Mouse (Mus musculus) erythroblast, embryonic 14.5 days (primary cell): ENCODE measurements around the gene Kctd20. TPM values are rescaled to one million over a fixed set of nuclear protein-coding genes. Genes with fewer than 3 reads are reported as not detected.

Experiments used
- H3K27me3 ChIP-seq: 2 replicates; pipeline ENCODE4 v1.6.1; 2012; ENCODE audit warnings: inconsistent platforms; ENCODE audit not compliant: control insufficient read depth
- H3K36me3 ChIP-seq: 2 replicates; pipeline ENCODE4 v1.6.1; 2012; ENCODE audit warnings: mild to moderate bottlenecking, inconsistent platforms; ENCODE audit not compliant: control insufficient read depth
- H3K4me1 ChIP-seq: 2 replicates; pipeline ENCODE4 v1.6.1; 2012; ENCODE audit warnings: inconsistent platforms; ENCODE audit not compliant: control insufficient read depth
- H3K4me3 ChIP-seq: replicated peaks from 2 replicates; pipeline ENCODE3; 2012; ENCODE audit warnings: moderate library complexity, mild to moderate bottlenecking, inconsistent platforms
- H3K9me3 ChIP-seq: 2 replicates; pipeline ENCODE4 v1.6.1; 2012; ENCODE audit warnings: low read length, inconsistent platforms, mixed read lengths; ENCODE audit not compliant: control insufficient read depth
- GATA1 ChIP-seq: IDR thresholded peaks from 2 replicates; pipeline ENCODE4 v1.6.1; 2012; ENCODE audit warnings: low read length, inconsistent platforms, mixed read lengths
- TAL1 ChIP-seq: IDR thresholded peaks from 3 replicates; pipeline ENCODE4 v1.6.1; 2012; ENCODE audit warnings: low read length, inconsistent platforms, mixed read lengths
- polyA plus RNA-seq: library from polyadenylated mRNA; stranded (reverse); fragments of >175 nt; gene quantifications from 2 replicates; pipeline ENCODE4 v1.2.3, GENCODE M21; 2012

The Kctd20 gene
- polyA plus RNA-seq, 1 experiment, result 19.7 TPM

DNA sequence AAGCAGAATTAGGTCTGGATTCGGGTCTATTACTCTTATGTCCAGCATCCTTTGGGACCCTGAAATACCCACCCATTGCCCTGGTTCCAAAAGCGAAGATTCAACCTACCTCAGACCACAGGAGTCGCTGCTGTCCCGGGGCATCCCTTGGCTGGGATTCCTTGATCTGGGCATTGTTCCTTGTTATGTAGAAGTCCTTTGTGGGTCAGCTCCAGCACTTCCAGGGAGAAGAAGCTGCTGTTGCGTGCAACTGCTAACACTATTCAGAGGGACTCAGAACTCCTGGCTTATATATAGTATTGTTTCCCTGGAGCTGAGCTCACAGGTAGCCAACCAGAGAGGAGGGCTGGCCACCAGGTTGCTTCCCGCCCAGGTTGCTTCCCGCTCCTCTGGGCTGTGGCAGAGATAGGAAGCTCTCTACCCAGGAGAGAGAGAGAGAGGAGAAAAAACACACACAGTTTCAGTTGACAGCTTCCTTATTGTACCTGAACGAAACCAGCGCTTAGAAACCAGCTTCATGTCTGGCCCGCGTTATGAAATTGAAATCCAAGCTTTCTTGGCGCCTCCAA, 36.6 kb upstream of the Kctd20 start, which contains the start of gene 4930539E08Rik:
Gene 4930539E08Rik, minus strand, starts transcription at position 265 of the 569 bp plus-strand sequence.
- Histone ChIP-seq H3K4me1 (no peaks in the 10 kb centered on the region; the same call in 1 of the 2 replicates), H3K27me3 (peaks cover 8% of the 10 kb centered on the region), H3K36me3 (no peaks in the 10 kb centered on the region), H3K9me3 (no peaks in the 10 kb centered on the region), H3K4me3 (no peak within 1 kb of the TSS)
- no peak for TF ChIP-seq TAL1
- no peak for TF ChIP-seq GATA1

DNA sequence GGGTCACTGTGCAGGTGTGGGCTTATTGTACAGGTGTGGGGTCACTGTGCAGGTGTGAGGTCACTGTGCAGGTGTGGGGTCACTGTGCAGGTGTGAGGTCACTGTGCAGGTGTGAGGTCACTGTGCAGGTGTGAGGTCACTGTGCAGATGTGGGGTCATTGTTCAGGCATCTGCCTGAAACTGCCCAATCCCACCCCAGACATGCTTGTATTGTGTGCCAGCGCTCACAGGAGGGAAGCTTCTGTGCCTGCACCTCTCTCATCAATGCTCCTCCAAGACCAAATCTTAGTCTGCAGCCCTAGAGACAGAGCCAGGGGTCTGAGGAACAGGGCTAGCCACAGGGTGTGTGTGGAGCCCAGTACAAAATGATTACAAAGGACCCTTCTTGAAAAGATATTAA, 35.2 kb upstream of the Kctd20 start:
- TF ChIP-seq GATA1 (no peak), TAL1 (no peak)
- peaks cover 4% of the 10 kb centered on the region for H3K4me1 ChIP-seq
- no peaks in the 10 kb centered on the region for H3K9me3 ChIP-seq
- H3K27me3 ChIP-seq, result no peaks in the 10 kb centered on the region
- H3K36me3 ChIP-seq, result no peaks in the 10 kb centered on the region
- H3K4me3 ChIP-seq, result no peak overlapping the region

DNA sequence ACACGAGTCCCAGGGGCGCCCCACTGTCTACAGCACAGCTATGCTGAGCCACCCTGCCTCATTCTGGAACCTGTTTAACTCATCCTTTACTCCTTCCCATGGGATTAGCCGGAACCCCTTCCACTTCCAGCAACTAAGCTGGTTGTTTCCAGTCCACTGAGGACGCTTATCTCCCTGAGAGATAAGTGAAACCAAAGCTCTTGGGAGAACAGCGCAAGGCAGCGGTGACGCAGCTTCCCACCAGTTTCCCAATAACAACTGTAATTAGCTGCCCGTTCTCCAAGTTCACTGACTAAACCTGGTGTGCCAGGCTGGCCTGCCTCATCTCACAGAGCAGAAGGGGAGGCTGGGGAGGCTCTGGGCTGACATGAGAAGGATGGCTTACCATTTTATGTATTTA, 30.7 kb upstream of the Kctd20 start:
- Histone ChIP-seq H3K4me1 (peaks cover 6% of the 10 kb centered on the region), H3K27me3 (peaks cover 4% of the 10 kb centered on the region), H3K36me3 (no peaks in the 10 kb centered on the region), H3K9me3 (no peaks in the 10 kb centered on the region), H3K4me3 (no peak overlapping the region)
- TF ChIP-seq TAL1 (no peak), GATA1 (no peak)

DNA sequence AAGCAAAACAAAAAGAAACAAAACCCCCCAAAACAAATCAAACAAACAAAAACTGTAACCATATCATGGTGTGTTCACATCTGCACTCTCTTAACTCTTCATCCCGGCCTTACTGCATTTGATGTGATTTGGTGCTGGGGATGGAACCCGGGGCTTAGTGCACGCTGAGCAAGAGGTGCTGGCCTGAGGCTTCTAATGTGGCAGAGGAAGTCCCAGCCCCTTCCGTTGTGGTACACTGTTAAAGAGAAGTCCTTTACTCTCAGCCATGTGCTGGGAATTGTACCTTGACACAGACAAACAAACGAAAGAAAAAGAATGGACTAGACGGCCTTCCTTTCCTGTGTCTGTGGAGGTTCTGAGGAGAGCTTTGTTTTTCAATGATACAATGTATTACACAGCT, 29.7 kb upstream of the Kctd20 start:
- H3K4me1 ChIP-seq, result peaks cover 16% of the 10 kb centered on the region
- H3K4me3 ChIP-seq, result no peak overlapping the region
- TF ChIP-seq TAL1, result no peak
- TF ChIP-seq GATA1, result no peak
- no peaks in the 10 kb centered on the region for H3K36me3 ChIP-seq
- H3K9me3 ChIP-seq, result no peaks in the 10 kb centered on the region
- peaks cover 4% of the 10 kb centered on the region for H3K27me3 ChIP-seq

DNA sequence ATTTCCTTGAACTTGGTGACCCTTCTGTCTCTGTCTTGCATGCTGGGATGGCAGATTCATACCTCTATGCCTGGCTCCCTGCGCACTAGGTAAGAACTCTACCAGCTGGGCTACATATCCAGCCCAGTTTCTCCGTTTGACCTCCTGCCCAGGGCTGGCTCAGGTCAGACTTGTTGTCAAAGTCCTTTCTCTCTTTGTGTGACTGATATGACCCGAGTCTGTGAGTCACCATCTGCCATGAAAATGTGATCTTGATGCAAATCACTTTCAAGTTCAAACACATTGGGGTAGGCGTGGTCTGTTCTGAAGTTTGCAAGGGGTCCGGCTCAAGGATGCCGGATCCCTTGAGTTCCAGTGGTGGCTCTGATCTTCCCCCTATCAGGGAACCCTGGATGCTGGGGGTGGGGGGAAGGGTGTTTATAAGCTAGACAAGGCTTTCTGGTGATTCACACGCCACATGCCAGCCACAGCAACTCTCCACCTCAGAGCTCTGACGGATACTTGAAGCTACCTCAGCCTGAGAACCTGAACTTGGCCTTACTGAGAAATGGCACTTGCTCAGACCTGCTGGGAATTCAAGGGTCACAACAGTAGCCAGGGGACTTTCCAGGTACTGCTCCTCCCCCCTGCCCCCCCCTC, 26.7 kb upstream of the Kctd20 start:
- no peak for TF ChIP-seq GATA1
- TF ChIP-seq TAL1, result no peak
- no peaks in the 10 kb centered on the region for H3K36me3 ChIP-seq
- peaks cover 45% of the 10 kb centered on the region for H3K4me1 ChIP-seq
- H3K9me3 ChIP-seq, result no peaks in the 10 kb centered on the region
- H3K4me3 ChIP-seq, result no peak overlapping the region
- peaks cover 4% of the 10 kb centered on the region for H3K27me3 ChIP-seq

DNA sequence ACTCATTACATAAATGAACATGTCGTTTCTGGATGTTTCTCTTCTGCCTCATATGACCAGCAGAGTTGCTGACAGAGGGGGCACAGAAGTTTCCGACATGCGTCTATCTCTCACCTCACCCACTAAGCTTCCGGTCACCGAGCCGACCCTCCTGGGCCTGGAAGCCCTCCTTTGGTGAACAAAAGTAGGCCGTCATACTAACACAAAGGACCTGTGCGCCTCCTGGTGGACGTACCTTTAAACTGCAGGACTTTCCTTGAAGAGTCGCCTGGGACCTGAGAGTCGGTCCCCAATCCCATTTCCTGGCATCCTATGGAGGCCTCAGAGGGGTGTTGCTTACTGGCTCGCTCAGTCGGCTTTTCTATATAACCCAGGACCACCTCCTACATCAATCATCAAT, 25.4 kb upstream of the Kctd20 start:
- H3K4me1 ChIP-seq, result peaks cover 53% of the 10 kb centered on the region
- peaks cover 4% of the 10 kb centered on the region for H3K27me3 ChIP-seq
- H3K9me3 ChIP-seq, result no peaks in the 10 kb centered on the region

DNA sequence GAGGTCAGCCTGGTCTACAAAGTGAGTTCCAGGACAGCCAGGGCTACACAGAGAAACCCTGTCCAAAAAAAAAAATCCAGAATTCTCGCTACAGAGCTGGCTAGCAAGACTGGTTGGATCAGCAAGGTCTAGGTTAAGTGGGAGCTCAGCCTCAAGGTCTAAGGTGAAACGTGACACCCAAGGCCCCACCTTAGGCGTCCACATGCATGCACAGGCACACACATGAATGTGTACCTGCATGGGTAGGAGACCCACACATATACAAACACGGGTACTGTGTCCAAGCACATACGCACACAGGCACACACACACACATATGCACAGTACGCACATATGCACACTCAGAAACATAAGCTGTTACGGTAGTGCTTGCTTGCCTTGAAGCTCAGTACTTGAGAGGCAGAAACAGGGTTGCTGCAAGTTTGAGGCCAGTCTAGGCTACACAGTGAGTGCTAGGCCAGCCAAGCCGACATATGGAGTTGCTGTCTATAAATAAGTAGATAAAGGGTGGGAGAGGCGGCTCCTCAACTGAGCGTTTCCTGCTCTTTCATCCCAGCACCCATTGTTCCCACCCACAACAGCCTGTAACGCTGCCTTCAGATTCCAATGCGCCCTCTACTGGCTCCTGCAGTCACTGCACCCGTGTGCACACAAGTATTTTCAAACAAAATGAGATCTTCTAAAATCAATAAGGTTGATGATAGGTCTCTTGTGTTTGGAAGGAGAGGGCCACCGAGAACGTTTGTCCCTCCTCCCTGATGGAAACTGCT, 24.7 kb upstream of the Kctd20 start:
- peaks cover 4% of the 10 kb centered on the region for H3K27me3 ChIP-seq
- H3K4me1 ChIP-seq, result peaks cover 60% of the 10 kb centered on the region
- peak overlapping the region; percentile 1 for H3K4me3 ChIP-seq
- peaks cover 6% of the 10 kb centered on the region for H3K36me3 ChIP-seq
- H3K9me3 ChIP-seq, result peaks cover 5% of the 10 kb centered on the region; the same call in 1 of the 2 replicates
- TF ChIP-seq GATA1 (no peak), TAL1 (no peak)

More for the DNA sequence above, 25.4 kb upstream of the Kctd20 start:
- TF ChIP-seq TAL1 (no peak), GATA1 (no peak)
- Histone ChIP-seq H3K36me3 (no peaks in the 10 kb centered on the region; the same call in 1 of the 2 replicates), H3K4me3 (no peak overlapping the region)

DNA sequence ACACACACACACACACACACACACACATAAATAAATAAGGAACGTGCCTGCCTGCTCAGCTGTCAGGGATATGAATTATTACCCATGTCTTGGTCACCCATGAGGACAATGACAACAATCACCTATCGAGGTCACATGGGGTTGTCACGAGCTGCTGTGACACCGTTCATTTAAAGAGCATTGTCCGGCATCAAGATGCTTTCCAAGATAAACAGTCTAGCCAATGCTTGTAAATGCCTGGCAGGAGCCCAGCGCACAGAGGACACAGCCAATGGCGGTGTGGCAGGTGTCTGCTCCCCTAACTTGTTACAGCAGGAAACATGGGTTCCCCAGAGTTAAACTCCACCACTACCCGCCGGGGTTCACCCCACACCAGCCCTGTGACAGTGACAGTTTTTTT, 23.7 kb upstream of the Kctd20 start:
- H3K36me3 ChIP-seq, result peaks cover 8% of the 10 kb centered on the region
- H3K9me3 ChIP-seq, result peaks cover 5% of the 10 kb centered on the region; the same call in 1 of the 2 replicates
- no peak for TF ChIP-seq TAL1
- no peak for TF ChIP-seq GATA1
- H3K4me3 ChIP-seq, result no peak overlapping the region
- peaks cover 4% of the 10 kb centered on the region for H3K27me3 ChIP-seq
- H3K4me1 ChIP-seq, result peaks cover 67% of the 10 kb centered on the region

DNA sequence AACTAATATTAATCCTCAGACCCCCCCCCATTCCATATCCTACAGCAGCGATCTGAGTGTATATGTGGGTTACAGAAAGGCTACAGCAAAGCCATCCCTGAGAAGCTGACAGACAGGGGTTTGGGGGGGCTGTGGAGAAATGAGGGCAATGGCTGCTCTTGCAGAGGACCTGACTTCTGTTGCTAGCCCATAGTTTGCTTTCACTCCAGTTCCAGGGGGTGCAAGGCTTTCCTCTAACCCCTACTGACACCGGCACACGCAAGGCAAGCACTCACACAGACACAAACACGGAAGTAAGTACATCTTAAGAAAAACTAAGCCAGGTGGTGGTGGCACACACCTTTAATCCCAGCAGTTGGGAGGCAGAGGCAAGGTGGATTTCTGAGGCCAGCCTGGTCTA, 22.4 kb upstream of the Kctd20 start:
- Histone ChIP-seq H3K36me3 (peaks cover 8% of the 10 kb centered on the region), H3K9me3 (peaks cover 5% of the 10 kb centered on the region; the same call in 1 of the 2 replicates), H3K4me3 (no peak overlapping the region), H3K27me3 (peaks cover 4% of the 10 kb centered on the region), H3K4me1 (peaks cover 71% of the 10 kb centered on the region)
- TF ChIP-seq TAL1 (no peak), GATA1 (no peak)
